ENCODE assay signal across 8 mouse cellular contexts in genomic region chr3:119387332-119388105, GRCm38 (mm10).
A peak's percentile ranks its signal among the peaks of the same experiment; 100 is the strongest.
DNase-seq lines count a peak whose midpoint lies in the region; ATAC-seq lines count a peak whose summit lies in the region.

No protein-coding gene starts in this region.

- H3K9ac ChIP-seq in forebrain, embryonic 16.5 days (replicated peaks; ENCODE audit: low read depth, low read length): peak overlapping the region; percentile 45
- H3K9ac ChIP-seq in midbrain, embryonic 16.5 days (ENCODE audit: low read depth, low read length): peak overlapping the region; percentile 63; the same call in 1 of the 2 replicates

- peak overlapping the region; percentile 71 for H3K27ac ChIP-seq in forebrain, embryonic 16.5 days (ENCODE audit: low read length)
- H3K27ac ChIP-seq in midbrain, embryonic 16.5 days (ENCODE audit: low read length): peak overlapping the region; percentile 67

- 20% methylated on average over 26 of the region's 26 CpGs for WGBS in forebrain, embryonic 16.5 days
- whole genome bisulfite sequencing in midbrain, embryonic 16.5 days: 10% methylated on average over 26 of the region's 26 CpGs

- H3K4me2 ChIP-seq in forebrain, embryonic 16.5 days (ENCODE audit: low read length): peak overlapping the region; percentile 38
- H3K4me2 ChIP-seq in midbrain, embryonic 16.5 days (ENCODE audit: low read length): peak overlapping the region; percentile 58

- H3K4me1 ChIP-seq in forebrain, embryonic 16.5 days (replicated peaks; ENCODE audit: control insufficient read depth, insufficient read depth, low read length): 0 out of 2 replicates have a peak, but pooled peaks cover 3% of the 10 kb centered on the region
- peaks cover 6% of the 10 kb centered on the region; the same call in 1 of the 2 replicates for H3K4me1 ChIP-seq in midbrain, embryonic 16.5 days (ENCODE audit: control insufficient read depth, insufficient read depth, low read length)

- H3K9me3 ChIP-seq in forebrain, embryonic 16.5 days (ENCODE audit: control insufficient read depth, low read length): no peaks in the 10 kb centered on the region
- H3K9me3 ChIP-seq in midbrain, embryonic 16.5 days (replicated peaks; ENCODE audit: control insufficient read depth, low read length, poor library complexity, severe bottlenecking): peaks cover 3% of the 10 kb centered on the region; the same call in 1 of the 2 replicates

- no peak for DNase-seq in frontal cortex, postnatal 25 days (ENCODE audit: low spot score in 2 of 2)
- DNase-seq in cerebellum, postnatal 14 days: peak; percentile 37 to 58
- DNase-seq in gastrocnemius, postnatal 25 days: no peak
- no peak for DNase-seq in gastrocnemius, postnatal 14 days

- ATAC-seq in frontal cortex, adult (ENCODE audit: low TSS enrichment): peak; percentile 89
- peak; percentile 85 for ATAC-seq in forebrain, embryonic 16.5 days
- ATAC-seq in midbrain, embryonic 16.5 days: no peak; the same call in 1 of the 2 replicates
- ATAC-seq in granulocyte monocyte progenitor cell, adult 5-6 weeks (replicated peaks; ENCODE audit: poor library complexity, severe bottlenecking): no peak

- intact Hi-C loops in gastrocnemius, postnatal 14 days (cut with DNase I; ENCODE audit: low total_unique reads): no loop called here

- no peaks in the 10 kb centered on the region for H3K36me3 ChIP-seq in forebrain, embryonic 16.5 days (ENCODE audit: control insufficient read depth, insufficient read depth)
- no peaks in the 10 kb centered on the region for H3K36me3 ChIP-seq in midbrain, embryonic 16.5 days (ENCODE audit: control insufficient read depth, insufficient read depth, low read length)

- no peaks in the 10 kb centered on the region for H3K27me3 ChIP-seq in forebrain, embryonic 16.5 days (replicated peaks; ENCODE audit: control insufficient read depth, insufficient read depth, low read length)
- H3K27me3 ChIP-seq in midbrain, embryonic 16.5 days (ENCODE audit: control insufficient read depth, insufficient read depth, low read depth, low read length): peaks cover 4% of the 10 kb centered on the region; the same call in 1 of the 2 replicates

- H3K4me3 ChIP-seq in forebrain, embryonic 16.5 days (replicated peaks; ENCODE audit: low read length): 0 out of 2 replicates have a peak overlapping the region, but pooled peaks have one; percentile 16
- H3K4me3 ChIP-seq in midbrain, embryonic 16.5 days (ENCODE audit: low read depth, low read length): peak overlapping the region; percentile 28

Comparison
In these comparisons a context has a peak if more than half of its experiments do, and no peak if none do; other contexts are left out.
1. ATAC-seq: peak in frontal cortex, adult (single experiment) and forebrain, embryonic 16.5 days (single experiment); none in midbrain, embryonic 16.5 days (single experiment) and granulocyte monocyte progenitor cell, adult 5-6 weeks (single experiment).
2. DNase-seq: peak in cerebellum, postnatal 14 days (2 of 2); none in frontal cortex, postnatal 25 days (0 of 2), gastrocnemius, postnatal 25 days (single experiment) and gastrocnemius, postnatal 14 days (single experiment).